Mouse (Mus musculus) myocyte (in vitro differentiated cells): Measurements from ENCODE around the gene Ccdc126.

Experiments
- POLR2A ChIP-seq: IDR thresholded peaks from one replicate; pipeline ENCODE4 v1.6.1; 2011; ENCODE audit warnings: low read depth, mild to moderate bottlenecking, control low read depth, moderate library complexity; ENCODE audit not compliant: insufficient read length
- POLR2AphosphoS2 ChIP-seq: IDR thresholded peaks from one replicate; pipeline ENCODE4 v1.6.1; 2011; ENCODE audit warnings: low read depth, control low read depth; ENCODE audit not compliant: insufficient read length
- TCF3 ChIP-seq: IDR thresholded peaks from one replicate; pipeline ENCODE4 v1.6.1; 2011; ENCODE audit warnings: low read depth, control low read depth; ENCODE audit not compliant: insufficient read length
- USF1 ChIP-seq: IDR thresholded peaks from one replicate; pipeline ENCODE4 v1.6.1; 2011; ENCODE audit warnings: low read depth, mild to moderate bottlenecking, control low read depth, moderate library complexity

DNA sequence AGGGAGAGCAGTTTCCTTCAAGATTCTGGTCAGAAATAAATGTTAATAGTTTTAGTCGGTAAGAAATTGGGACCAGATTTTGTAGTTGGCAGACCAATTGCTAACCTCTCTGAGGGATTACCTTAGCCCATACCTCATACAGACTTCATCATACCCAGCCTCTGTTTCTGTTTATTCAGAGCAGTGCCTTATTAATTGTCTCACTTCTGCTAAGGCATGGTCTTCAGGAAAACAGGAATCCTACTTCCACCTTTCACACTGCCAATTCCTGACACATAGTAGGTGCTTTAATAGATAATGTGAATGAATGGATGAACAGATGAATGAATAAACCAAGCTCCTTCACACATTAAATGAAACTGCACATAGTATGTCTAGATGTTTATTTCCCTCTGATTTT is 6.2 kb downstream of the Ccdc126 start:
- no peak for TF ChIP-seq POLR2AphosphoS2
- no peak for TF ChIP-seq TCF3
- TF ChIP-seq USF1 = no peak
- no peak for TF ChIP-seq POLR2A
